Mouse (Mus musculus): Measurements from ENCODE around the gene Vwc2. TPM values are rescaled to one million over a fixed set of nuclear protein-coding genes. Genes with fewer than 3 reads are reported as not detected.

The Vwc2 gene
- total RNA-seq (2021) = under 1 TPM in 1 of 2 experiments, not detected in 1; 0.10 TPM
- long read RNA-seq, experiment 1 = 0 reads
- long read RNA-seq, experiment 2 = 0 reads

DNA sequence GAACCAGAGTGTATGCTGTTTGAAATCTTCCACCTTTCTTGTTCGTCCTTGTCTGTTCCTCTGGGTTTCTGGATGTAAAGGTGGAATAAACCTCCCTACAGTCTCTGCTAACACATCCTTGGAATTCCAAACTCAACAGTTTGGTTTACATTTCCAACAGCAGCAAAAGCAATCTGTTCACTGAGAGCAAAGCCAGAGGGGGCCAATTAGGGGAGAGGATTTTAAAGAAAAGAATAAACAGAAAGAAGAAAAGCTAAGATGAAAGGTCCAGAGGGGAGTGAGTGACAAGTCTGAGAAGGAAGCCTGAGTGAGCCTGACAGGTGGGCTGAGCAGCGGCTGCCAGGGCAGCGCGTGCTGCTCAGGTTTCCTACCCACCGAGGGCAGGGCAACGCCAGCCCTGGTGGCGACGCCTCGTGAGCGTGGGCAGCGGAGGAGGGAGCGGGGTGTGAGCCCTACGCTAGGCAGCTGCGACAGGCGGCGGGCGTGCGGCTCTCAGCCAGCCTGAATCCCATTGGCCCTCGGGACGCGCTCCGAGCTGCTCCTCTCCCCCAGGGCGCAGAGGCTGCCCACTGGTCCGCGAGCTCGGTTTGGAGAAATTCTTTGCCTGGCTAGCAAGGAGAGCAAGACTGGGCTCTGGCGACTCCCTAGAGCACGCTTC, at the start of gene Vwc2:
Gene Vwc2, plus strand, starts transcription at position 648 of the 658 bp plus-strand sequence.
- DNase-seq = no peak

- no peak for DNase-seq
Measured at GRCm38 (mm10) chr11:11088162-11088756, 25.8 kb upstream of the Vwc2 start.

GRCm38 (mm10) chr11:11097606-11098005, 16.4 kb upstream of the Vwc2 start:
- DNase-seq = no peak

DNA sequence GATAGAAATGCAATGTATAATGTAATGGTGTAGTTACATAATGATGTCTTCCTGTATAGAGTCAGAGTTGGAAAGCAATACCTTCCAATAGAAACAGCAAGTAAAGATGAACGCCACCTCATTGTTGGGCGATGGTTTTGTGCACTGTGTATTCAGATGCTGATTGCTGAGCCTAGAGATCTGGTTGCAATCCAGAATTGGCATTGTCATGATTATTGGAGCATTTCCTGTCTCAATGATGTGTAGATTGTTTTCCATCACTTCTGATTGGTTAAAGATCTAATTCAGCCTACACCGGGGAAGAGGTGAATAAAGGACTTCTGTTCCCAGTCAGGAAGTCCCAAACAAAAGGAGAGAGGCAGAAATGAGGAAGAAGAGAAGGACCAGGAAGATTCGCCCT, 15.7 kb upstream of the Vwc2 start:
- DNase-seq = no peak

DNA sequence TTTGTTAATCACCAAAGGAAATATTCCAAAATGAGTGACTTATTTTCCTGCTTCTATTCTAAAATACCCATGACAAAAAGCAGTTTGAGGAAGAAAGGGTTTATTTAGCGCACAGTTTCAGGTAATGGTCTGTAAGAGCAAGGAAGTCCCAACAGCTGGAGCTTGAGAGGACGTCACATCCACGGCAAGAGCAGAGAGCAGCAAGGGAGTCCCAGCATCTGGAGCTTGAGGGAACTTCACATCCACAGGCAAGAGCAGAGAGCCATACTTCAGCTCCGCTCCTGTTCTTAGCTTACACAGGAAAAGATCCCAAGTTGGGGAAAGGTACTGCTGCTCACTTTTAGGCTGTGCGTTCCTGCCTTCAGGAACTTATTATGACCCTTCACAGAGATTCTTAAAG, 15.0 kb upstream of the Vwc2 start:
- DNase-seq = no peak

DNA sequence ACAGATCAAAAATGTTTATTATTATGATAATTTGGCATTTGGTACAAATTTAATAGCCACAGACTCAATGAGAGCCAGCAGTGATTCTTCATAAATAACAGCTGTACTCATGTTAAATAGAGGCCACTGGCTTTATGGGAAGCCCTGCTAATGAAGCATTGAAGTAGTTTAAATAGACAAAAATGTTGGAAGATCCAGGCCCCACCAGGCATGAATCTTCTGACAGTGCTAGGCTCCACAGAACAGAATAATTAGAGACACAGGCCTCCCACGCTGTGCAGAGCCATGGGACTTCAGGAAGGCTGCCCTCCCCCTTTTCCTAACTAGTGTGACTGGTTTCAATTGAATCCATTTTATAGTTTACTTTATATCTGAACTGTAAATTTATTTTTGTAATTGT, 11.8 kb upstream of the Vwc2 start:
- no peak for DNase-seq

DNA sequence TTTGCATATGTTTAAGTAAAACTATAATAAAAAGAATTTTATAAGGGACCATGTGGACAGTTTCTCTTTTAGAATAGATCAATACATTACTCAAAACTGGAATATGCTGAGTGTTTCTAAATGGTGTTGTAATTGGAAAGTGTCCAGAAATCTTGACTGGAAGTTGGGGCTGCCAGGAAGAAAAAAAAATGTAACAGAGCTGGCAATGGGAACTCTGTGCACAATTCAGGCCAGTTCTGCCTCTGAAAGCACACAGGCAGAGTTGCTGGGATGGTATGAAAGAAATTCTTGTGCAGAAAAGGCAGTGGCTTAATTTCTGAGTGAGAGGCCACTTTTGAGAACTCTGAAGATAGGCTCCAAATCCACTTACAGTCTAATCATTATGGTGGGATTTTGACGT, 11.4 kb upstream of the Vwc2 start:
- no peak for DNase-seq

DNA sequence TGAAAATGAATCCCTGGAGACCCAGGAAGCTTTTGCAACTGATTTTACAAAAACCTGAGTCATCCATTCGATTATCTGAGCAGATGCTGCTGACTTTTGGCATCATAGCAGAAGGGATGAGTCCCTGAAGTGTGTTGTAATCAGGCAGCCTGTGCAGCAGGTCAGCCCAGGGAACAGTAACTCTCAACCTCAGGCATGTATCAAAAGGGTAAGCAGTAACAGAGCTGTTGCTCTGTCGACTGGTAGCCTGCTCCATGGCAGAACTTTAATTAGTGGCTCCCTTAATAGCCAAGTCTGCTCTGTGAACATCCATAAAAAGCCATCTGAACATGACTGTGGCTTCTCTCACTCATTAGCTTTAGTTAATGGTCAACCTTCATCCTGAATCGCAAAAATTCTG, 5.1 kb upstream of the Vwc2 start:
- DNase-seq = no peak

DNA sequence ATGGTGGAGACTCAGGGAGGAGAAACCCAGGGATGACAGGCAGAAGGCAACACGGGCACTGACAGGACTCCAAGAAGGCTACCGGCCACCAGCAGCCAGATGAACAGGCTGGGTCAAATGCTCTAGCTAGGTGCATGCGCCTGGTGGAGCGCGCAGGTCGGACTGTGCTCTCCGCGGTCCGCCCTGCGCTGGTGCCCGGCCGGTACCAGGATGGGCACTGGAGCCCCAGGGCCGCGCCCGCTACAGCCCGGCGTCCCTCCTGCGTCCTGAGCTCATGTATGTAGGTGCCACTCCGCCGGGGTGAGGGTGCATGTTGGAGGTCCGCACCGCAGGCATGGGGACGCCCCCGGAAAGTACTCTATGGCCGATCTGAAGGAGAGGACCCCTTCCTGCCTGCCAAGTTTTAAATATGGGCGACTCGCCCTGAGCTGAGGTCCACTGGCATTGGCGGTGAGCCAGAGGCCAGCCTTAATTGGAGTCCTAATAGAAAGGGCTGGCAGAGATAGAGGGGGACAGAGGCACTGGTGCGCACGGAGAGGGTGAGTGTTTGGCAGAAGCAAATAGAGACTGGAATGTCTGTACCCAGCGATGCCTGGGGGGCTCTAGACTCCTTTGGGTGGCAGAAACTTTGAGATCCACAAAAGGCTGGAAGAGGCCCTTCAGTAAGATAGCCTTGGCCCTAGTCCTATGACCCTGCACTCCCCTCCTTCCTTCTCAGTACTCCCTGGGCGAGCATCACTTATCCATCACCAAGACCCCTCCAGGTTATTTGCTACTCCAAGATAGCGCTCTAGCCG, 409 bp downstream of the Vwc2 start:
- DNase-seq = peak in 1 of 2 experiments; percentile 1

GRCm38 (mm10) chr11:11115031-11115647, 1.1 kb downstream of the Vwc2 start:
- no peak for DNase-seq

GRCm38 (mm10) chr11:11115648-11116590, 1.9 kb downstream of the Vwc2 start:
- DNase-seq = peak in 1 of 2 experiments; percentile 1

GRCm38 (mm10) chr11:11116736-11117135, 2.7 kb downstream of the Vwc2 start:
- no peak for DNase-seq

- no peak for DNase-seq
Measured at GRCm38 (mm10) chr11:11122866-11123265, 8.8 kb downstream of the Vwc2 start.

GRCm38 (mm10) chr11:11131414-11132077, 17.5 kb downstream of the Vwc2 start:
- peak; percentile 7 to 13 for DNase-seq

DNA sequence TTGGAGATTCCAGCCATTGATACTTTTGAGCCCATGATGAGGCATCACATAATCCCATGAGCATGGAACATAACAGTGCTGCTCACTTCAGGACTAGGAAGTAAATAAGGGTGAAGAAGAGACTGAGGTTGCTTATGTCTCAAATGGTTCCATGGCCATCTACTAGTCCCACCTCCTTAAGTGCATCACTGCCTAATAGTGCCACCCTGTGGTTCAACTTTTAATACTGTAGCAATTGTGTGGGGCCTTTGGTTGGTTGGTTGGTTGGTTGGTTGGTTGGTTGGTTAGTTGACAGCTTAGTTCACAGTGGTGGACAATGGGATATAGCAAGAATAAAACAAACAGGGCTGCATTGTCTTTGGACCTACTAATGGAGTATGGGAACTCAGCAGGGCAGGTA, 26.6 kb downstream of the Vwc2 start:
- no peak for DNase-seq

- no peak for DNase-seq
Measured at GRCm38 (mm10) chr11:11152681-11153080, 38.7 kb downstream of the Vwc2 start.

DNA sequence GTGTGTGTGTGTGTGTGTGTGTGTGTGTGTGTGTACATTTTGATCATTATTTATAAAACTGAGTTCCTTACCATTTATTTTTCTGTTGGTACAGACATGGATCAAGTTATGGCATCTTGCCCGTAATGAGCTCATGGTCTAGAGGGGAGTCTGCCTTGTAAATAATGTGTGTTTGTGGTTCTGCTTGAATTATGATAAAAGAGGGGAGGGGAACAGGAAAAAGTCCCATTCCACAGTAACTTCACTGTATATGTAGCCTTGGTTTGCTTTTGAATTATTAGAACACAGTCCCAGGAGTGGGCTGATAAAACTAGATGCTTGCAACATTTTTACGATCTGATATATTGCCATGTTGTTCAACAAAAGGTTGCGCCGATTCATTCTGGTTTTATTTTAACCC, 57.4 kb downstream of the Vwc2 start:
- DNase-seq = no peak

- DNase-seq = no peak
Measured at GRCm38 (mm10) chr11:11175259-11175658, 61.2 kb downstream of the Vwc2 start.

GRCm38 (mm10) chr11:11182705-11183104, 68.7 kb downstream of the Vwc2 start:
- DNase-seq = no peak

- no peak for DNase-seq
Measured at GRCm38 (mm10) chr11:11223162-11223561, 109.1 kb downstream of the Vwc2 start.

GRCm38 (mm10) chr11:11239346-11239745, 125.3 kb downstream of the Vwc2 start:
- DNase-seq = peak in 1 of 2 experiments; percentile 17

All from adrenal gland, postnatal 36 days (tissue).